Mouse (Mus musculus) cerebellum, postnatal 25 days (tissue): ENCODE results near the gene Hist1h4j.

Source experiments
- DNase-seq, 2 experiments: peaks; one replicate each; pipeline ENCODE4 v3.0.0; 2021; ENCODE audit warnings: mixed read lengths in 2 of 2

The Hist1h4j gene

DNA sequence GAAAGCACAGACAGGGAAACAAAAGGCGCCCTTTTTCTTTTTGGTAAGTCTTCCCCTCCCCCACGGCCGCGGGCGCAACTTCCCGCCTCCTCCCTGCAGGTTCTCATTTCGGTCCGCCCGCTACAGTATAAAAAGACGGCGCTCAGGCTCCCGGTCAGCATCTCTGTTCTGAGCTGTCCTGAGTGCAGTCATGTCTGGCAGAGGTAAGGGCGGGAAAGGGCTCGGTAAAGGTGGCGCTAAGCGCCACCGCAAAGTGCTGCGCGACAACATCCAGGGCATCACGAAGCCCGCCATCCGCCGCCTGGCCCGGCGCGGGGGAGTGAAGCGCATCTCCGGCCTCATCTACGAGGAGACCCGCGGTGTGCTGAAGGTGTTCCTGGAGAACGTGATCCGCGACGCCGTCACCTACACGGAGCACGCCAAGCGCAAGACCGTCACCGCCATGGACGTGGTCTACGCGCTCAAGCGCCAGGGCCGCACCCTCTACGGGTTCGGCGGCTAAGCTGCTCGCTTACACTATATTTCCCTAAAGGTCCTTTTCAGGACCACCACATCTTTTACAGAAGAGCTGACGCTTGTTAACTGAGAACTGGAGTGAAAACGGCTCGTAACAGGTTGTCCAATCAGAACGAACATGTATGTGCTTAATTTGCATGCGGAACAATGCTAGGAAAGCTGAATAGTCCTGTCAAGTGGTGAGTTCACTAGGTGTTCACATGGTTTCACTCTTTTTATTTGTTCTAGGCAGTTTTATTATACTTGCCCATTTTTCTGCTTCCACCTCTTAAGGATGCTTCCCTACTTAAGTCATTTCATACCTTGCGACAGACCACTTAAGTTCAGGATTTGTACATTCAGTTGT lies at the start of gene Hist1h4j:
Gene Hist1h4j (plus strand): TSS at position 159 of the 862 bp plus-strand sequence.
- DNase-seq: peak; percentile 80 to 84

DNA sequence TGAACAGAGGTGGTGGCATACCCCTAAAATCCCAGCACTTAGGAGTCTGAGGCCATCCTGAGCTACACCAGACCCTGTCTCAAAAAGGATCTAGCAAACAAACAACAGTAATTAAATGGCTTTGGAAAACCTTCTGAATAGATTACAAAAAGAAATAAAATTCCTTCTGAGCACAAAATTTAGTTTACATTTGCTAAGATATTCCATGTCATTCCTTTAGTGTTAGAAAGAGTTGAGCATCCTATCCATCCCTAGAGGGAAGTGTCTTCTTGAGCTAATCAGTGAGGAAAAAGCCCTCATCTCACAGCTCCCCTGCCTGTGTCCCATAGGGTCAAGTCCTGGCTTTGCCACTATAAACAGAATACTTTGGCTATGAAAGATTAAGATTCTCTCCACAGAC lies 37.1 kb upstream of the Hist1h4j start, which contains the start of gene Olfr1359:
Gene Olfr1359 (plus strand): TSS at position 301 of the 400 bp plus-strand sequence.
- DNase-seq: no peak

GRCm38 (mm10) chr13:21706669-21707068 lies 28.2 kb upstream of the Hist1h4j start:
- no peak for DNase-seq

GRCm38 (mm10) chr13:21710031-21710711 lies 24.7 kb upstream of the Hist1h4j start:
- DNase-seq: peak; percentile 91 to 93

DNA sequence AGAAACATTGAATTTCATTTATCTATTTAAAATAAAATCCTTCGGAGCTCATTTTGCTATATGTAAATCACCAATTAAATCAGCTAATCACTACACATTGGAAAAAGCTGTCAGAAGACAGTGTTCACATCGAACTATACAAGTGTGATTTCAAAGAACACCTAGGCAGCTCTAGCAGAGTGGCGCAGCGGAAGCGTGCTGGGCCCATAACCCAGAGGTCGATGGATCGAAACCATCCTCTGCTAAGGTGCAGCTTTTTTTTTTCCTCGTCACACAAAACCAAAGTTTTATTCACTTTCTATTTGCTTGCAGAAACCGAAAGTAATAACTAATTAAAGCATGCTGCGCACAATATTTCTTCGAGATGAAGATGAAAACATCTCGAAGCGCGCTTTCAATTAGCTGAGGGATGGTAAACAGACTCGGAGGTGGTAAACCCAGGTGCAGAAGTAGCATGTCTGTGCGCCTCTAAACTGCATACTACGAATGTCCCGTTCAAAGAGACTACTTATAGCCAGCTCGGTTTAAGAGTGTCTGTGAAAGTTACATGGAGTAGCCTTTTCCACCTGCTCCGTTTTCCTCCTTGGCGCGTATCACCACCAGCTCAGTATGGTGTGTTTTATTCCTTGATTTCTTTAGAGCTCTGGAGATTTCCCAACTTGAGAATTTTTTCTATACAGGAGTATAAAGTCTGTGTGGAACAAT lies 23.9 kb upstream of the Hist1h4j start:
- DNase-seq: peak; percentile 79 to 87

DNA sequence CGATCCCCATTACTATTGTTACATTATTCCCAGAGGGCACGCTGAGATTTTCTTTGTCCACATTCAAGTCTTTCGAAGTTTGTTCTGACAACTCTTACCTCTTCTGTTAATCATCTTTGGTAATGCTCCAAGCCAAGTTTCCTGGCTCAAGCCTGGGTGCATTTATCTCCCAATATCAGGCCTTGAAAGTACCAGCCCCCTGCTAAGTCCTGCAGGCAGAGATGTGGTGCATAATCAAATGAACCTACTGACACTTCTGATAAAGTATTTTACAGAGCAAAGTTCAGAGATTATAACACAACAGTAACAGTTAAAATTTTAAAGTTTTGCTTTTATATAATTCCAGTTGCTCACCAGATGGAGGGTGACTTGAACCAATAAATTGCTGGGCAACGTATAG lies 23.2 kb upstream of the Hist1h4j start:
- DNase-seq: no peak

DNA sequence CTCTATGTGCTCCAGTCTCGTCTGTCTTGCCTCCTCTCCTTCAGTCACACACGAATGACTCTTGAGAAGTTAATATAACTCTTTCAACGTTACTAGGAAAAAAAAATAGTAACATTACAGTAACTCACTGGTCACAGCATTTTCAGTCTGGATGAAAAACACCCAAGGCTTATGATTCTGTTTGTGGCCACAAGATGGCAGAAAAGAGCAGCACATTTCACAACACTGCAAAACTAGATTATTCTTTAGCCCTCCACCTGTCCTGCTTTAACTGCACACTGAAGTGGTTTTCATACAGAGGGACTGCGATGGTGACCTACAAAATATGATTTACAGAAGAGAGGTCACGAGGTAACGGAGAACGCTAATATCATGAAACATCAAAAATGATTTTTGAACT lies 20.1 kb upstream of the Hist1h4j start:
- peak; percentile 70 to 75 for DNase-seq

DNA sequence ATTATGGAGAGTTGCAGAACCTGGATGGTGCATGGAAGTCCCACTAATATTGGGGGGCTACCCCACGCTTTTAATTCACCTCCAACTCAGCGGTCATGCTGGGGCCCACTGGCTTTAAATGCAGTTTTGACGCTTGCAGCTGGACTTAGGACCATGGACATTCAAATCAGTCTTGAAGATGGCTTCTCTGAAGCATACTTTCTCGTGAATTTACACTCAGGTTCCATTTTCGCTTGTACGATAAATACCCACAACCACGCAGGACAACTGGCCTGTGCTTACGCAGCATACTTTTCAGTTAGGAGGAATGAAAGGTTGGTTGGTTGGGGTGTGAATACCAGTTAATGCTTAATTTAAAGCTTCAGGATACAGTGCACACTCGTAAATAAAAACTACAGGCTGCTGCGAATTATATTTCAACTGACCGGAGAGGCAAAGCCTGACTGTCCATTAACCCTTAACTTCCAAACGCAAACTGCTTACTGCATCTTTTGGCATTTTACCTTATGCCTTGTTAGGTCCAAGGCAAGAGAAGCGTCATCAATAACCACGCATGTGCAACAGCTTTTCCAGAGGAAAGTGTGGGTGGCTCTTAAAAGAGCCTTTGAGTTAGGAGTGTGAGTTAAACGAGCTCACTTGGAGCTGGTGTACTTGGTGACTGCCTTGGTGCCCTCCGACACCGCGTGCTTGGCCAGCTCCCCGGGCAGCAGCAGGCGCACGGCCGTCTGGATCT lies 19.6 kb upstream of the Hist1h4j start:
- DNase-seq: no peak

DNA sequence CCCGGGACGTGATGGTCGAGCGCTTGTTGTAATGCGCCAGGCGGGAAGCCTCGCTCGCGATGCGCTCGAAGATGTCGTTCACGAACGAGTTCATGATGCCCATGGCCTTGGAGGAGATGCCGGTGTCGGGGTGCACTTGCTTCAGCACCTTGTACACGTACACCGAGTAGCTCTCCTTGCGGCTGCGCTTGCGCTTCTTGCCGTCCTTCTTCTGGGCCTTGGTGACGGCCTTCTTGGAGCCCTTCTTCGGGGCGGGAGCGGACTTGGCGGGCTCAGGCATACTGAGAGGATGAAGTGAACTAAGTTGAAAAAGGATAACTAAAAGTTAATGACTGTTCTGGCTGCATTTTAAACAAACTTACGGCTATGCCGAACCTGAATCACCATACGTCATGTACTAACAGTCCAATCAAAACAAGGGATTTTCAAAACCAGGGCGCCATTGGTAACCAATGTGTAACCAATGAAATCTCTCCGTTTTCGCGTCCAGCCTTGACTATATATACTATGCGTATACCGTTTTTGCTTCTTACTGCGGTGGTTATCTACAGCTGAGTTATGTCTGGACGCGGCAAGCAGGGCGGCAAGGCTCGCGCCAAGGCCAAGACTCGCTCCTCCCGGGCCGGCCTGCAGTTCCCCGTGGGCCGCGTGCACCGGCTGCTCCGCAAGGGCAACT lies 18.9 kb upstream of the Hist1h4j start, which contains the start of the genes Hist1h2bl and Hist1h2ai:
Gene Hist1h2bl (minus strand): TSS at position 280 of the 676 bp plus-strand sequence.
Gene Hist1h2ai (plus strand): TSS at position 559 of the 676 bp plus-strand sequence.
- DNase-seq: peak; percentile 80 to 81

GRCm38 (mm10) chr13:21716540-21717391 lies 18.1 kb upstream of the Hist1h4j start:
- DNase-seq: peak in 1 of 2 experiments; percentile 11

GRCm38 (mm10) chr13:21717397-21718357 lies 17.2 kb upstream of the Hist1h4j start, which contains the start of gene Hist1h3h:
Hist1h3h (plus strand) TSS chr13:21717659.
- peak; percentile 71 to 78 for DNase-seq

DNA sequence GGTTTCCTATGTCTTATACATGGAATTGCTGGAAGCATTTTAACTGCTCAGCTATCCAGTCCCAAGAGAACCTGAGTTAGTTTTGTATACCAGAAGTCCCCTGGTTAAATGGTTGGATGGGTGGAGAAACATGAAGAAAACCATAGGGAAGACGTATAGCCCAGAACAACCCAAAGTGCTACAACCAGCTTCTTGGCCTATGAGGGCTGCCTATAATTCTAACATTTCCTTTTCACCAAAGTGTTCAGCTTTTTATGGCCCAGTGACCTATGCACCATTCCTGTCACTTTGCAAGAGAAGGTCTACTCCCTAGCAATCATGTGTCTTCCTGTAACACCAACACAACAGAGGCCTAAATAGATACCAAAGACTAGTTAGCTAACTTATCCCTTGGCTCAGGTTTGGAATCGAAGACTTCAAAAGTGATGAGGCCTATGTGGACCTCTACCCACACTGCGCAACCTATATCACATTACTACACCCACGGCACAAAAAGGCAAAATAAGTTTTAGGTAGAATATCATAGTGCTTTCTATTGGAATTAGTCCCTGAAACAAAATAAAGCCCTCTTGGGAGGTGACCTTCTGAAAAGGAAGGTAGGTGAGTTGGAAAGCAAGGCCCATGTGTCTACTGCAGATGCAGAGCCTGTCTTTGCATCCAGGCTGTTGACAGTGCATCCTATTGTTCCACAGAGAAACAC lies 16.3 kb upstream of the Hist1h4j start:
- no peak for DNase-seq

DNA sequence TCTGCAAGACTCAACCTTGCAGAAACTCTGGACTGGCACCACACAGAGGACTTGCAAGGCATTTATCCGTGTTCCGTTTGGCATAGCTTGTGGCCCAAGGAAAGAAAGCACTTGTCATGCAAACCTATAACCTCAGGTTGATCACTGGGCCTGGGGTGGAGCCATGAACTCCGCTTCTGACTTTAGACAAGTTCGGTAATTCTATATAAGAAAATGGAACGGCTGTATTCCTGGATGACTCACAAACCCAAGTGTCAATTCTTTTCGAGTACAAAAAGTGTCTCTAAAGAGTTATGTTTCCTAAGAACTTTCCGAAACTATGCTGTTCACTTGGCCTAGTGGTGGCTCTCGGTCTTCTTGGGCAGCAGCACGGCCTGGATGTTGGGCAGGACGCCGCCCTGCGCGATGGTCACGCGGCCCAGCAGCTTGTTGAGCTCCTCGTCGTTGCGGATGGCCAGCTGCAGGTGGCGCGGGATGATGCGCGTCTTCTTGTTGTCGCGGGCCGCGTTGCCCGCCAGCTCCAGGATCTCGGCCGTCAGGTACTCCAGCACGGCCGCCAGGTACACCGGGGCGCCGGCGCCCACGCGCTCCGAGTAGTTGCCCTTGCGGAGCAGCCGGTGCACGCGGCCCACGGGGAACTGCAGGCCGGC lies 13.6 kb upstream of the Hist1h4j start:
- peak in 1 of 2 experiments; percentile 59 for DNase-seq

GRCm38 (mm10) chr13:21721757-21722372 lies 13.0 kb upstream of the Hist1h4j start, which contains the start of gene Hist1h2bm:
Hist1h2bm (plus strand) TSS chr13:21722044.
- DNase-seq: peak; percentile 66 to 68

DNA sequence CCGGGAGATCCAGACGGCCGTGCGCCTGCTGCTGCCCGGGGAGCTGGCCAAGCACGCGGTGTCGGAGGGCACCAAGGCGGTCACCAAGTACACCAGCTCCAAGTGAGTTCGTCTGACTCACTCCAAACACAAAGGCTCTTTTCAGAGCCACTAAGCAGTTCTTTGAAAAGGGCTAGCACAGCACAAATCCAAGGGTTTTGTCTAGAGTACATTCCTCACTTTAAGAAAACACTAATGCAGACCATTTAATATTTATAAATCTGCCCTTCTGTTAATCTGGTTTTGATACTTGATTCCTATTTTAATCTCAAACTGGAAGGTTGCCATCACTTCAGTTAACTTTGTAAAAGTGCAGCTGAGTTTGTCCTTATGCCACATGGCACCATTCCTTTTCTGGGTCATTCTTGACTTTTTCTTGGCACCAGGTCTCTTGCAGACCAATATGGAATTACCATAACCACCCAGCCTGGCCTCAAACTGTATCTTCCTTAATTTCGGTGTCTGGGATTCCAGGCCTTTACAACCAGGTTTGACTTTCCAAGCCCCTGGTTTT lies 12.4 kb upstream of the Hist1h4j start:
- no peak for DNase-seq

- no peak for DNase-seq
Measured at GRCm38 (mm10) chr13:21722993-21723836, 11.6 kb upstream of the Hist1h4j start.
